Mouse (Mus musculus) lung, postnatal 0 days (tissue): ENCODE data around the gene Lnpk. TPM values are rescaled to one million over a fixed set of nuclear protein-coding genes. Genes with fewer than 3 reads are reported as not detected.
A peak's percentile ranks its signal among the peaks of the same experiment; 100 is the strongest.

Source experiments
- ATAC-seq: fragments of 200-750 bp; cut with Nextera tagmentation; 2 replicates; pipeline ENCODE4 v1.8.0; 2017; ENCODE audit warnings: moderate library complexity
- DNase-seq: peaks from one replicate; pipeline ENCODE4 v3.0.0-alpha.2; 2016; ENCODE audit warnings: low spot score
- H3K27ac ChIP-seq: fragments of 300-500 bp; sonication (generic); 2 replicates; pipeline ENCODE4 v1.5.1; 2014; ENCODE audit warnings: antibody characterized with exemption, mild to moderate bottlenecking, low read length, mixed read lengths
- H3K27me3 ChIP-seq: fragments of 300-500 bp; sonication (generic); replicated peaks from 2 replicates; pipeline ENCODE4 v1.6.1; 2014; ENCODE audit warnings: low read length, mixed read lengths; ENCODE audit not compliant: insufficient read depth
- H3K36me3 ChIP-seq: fragments of 300-500 bp; sonication (generic); 2 replicates; pipeline ENCODE4 v1.6.1; 2014; ENCODE audit warnings: low read length, mixed read lengths; ENCODE audit not compliant: insufficient read depth
- H3K4me1 ChIP-seq: fragments of 300-500 bp; sonication (generic); 2 replicates; pipeline ENCODE4 v1.6.1; 2014; ENCODE audit warnings: antibody characterized with exemption, low read depth, low read length, mixed read lengths; ENCODE audit not compliant: insufficient read depth
- H3K4me2 ChIP-seq: fragments of 300-500 bp; sonication (generic); replicated peaks from 2 replicates; pipeline ENCODE4 v1.6.1; 2014; ENCODE audit warnings: low read depth, mild to moderate bottlenecking, low read length, moderate library complexity, mixed read lengths
- H3K4me3 ChIP-seq: fragments of 300-500 bp; sonication (generic); 2 replicates; pipeline ENCODE4 v1.5.1; 2014; ENCODE audit warnings: low read depth, low read length
- H3K9ac ChIP-seq: fragments of 300-500 bp; sonication (generic); replicated peaks from 2 replicates; pipeline ENCODE4 v1.6.1; 2014; ENCODE audit warnings: low read depth, mild to moderate bottlenecking
- H3K9me3 ChIP-seq: fragments of 300-500 bp; sonication (generic); 2 replicates; pipeline ENCODE4 v1.6.1; 2016; ENCODE audit warnings: low read length, mixed read lengths
- CTCF ChIP-seq: IDR thresholded peaks from 2 replicates; pipeline ENCODE4 v1.5.1; 2016; ENCODE audit warnings: antibody characterized with exemption, mild to moderate bottlenecking
- EP300 ChIP-seq: IDR thresholded peaks from 2 replicates; pipeline ENCODE4 v1.6.1; 2016; ENCODE audit warnings: antibody characterized with exemption, mild to moderate bottlenecking, control low read depth
- WGBS: fragments of 180-500 bp; shearing (Covaris S2); extraction: QIAGEN DNeasy Blood & Tissue Kit; methylation state at CpG from one replicate; pipeline ENCODE4 v1.1.7; 2014; 5-methylcytosine and 5-hydroxymethylcytosine counted together
- polyA plus RNA-seq: library from polyadenylated mRNA; unstranded; fragments of >200 nt; fragmentation: Nextera tagmentation; extraction: Ambion mirVana; gene quantifications from 2 replicates; pipeline ENCODE4 v1.2.1, GENCODE M21; 2015

Gene Lnpk
- polyA plus RNA-seq = 10.6 and 13.3 TPM in 2 replicates

- no peaks in the 10 kb centered on the region for H3K9me3 ChIP-seq
- H3K4me1 ChIP-seq = peaks cover 10% of the 10 kb centered on the region; the same call in 1 of the 2 replicates
- H3K9ac ChIP-seq = peak within 1 kb of the TSS; percentile 85
- no peak for TF ChIP-seq CTCF
- TF ChIP-seq EP300 = no peak
- H3K4me3 ChIP-seq = peak within 1 kb of the TSS; percentile 81
- peak within 1 kb of the TSS; percentile 74 for H3K27ac ChIP-seq
- H3K27me3 ChIP-seq = no peaks in the 10 kb centered on the region
- H3K36me3 ChIP-seq = no peaks in the 10 kb centered on the region
- peak within 1 kb of the TSS; percentile 92 for H3K4me2 ChIP-seq
- ATAC-seq (peak; percentile 100), DNase-seq (peak; percentile 96)
- WGBS = 2% methylated on average over 34 of the region's 34 CpGs
Observed at GRCm38 (mm10) chr2:74578843-74579489, at the start of gene Lnpk. Gene Lnpk, minus strand, starts transcription at chr2:74579435.

- no peaks in the 10 kb centered on the region for H3K27me3 ChIP-seq
- ATAC-seq = no peak
- H3K4me2 ChIP-seq = no peak overlapping the region
- TF ChIP-seq CTCF (no peak), EP300 (no peak)
- H3K9ac ChIP-seq = no peak overlapping the region
- H3K4me3 ChIP-seq = no peak overlapping the region
- no peak for DNase-seq
- H3K36me3 ChIP-seq = no peaks in the 10 kb centered on the region
- no peak overlapping the region for H3K27ac ChIP-seq
- H3K4me1 ChIP-seq = no peaks in the 10 kb centered on the region
- WGBS = 73% methylated on average over 10 of the region's 10 CpGs
- no peaks in the 10 kb centered on the region for H3K9me3 ChIP-seq
Observed at GRCm38 (mm10) chr2:74620368-74620767, 41.1 kb upstream of the Lnpk start.

- H3K4me3 ChIP-seq = no peak overlapping the region
- no peaks in the 10 kb centered on the region for H3K9me3 ChIP-seq
- H3K27me3 ChIP-seq = no peaks in the 10 kb centered on the region
- ATAC-seq = no peak
- no peak for DNase-seq
- no peaks in the 10 kb centered on the region for H3K4me1 ChIP-seq
- H3K9ac ChIP-seq = no peak overlapping the region
- TF ChIP-seq EP300 = no peak
- TF ChIP-seq CTCF = no peak
- H3K36me3 ChIP-seq = no peaks in the 10 kb centered on the region
- 64% methylated on average over 3 of the region's 3 CpGs for WGBS
- no peak overlapping the region for H3K4me2 ChIP-seq
- no peak overlapping the region for H3K27ac ChIP-seq
Observed at GRCm38 (mm10) chr2:74619676-74620246, 40.5 kb upstream of the Lnpk start.

- TF ChIP-seq CTCF (no peak), EP300 (no peak)
- Histone ChIP-seq H3K4me2 (no peak overlapping the region), H3K27ac (no peak overlapping the region), H3K4me3 (no peak overlapping the region), H3K27me3 (no peaks in the 10 kb centered on the region), H3K4me1 (no peaks in the 10 kb centered on the region), H3K9me3 (no peaks in the 10 kb centered on the region), H3K9ac (no peak overlapping the region), H3K36me3 (no peaks in the 10 kb centered on the region)
- ATAC-seq (no peak), DNase-seq (no peak)
- 57% methylated on average over 9 of the region's 9 CpGs for WGBS
Observed at GRCm38 (mm10) chr2:74617706-74618105, 38.5 kb upstream of the Lnpk start.

GRCm38 (mm10) chr2:74611406-74611805, 32.2 kb upstream of the Lnpk start:
- Histone ChIP-seq H3K27ac (no peak overlapping the region), H3K4me1 (no peaks in the 10 kb centered on the region), H3K27me3 (no peaks in the 10 kb centered on the region), H3K4me3 (no peak overlapping the region), H3K9ac (no peak overlapping the region), H3K36me3 (no peaks in the 10 kb centered on the region), H3K9me3 (no peaks in the 10 kb centered on the region), H3K4me2 (no peak overlapping the region)
- TF ChIP-seq EP300 (no peak), CTCF (no peak)
- ATAC-seq (no peak), DNase-seq (no peak)
- whole genome bisulfite sequencing = 79% methylated on average over 4 of the region's 4 CpGs

GRCm38 (mm10) chr2:74609350-74609749, 30.1 kb upstream of the Lnpk start:
- Histone ChIP-seq H3K9ac (no peak overlapping the region), H3K27ac (no peak overlapping the region), H3K4me1 (no peaks in the 10 kb centered on the region), H3K36me3 (no peaks in the 10 kb centered on the region), H3K27me3 (no peaks in the 10 kb centered on the region), H3K4me2 (no peak overlapping the region), H3K4me3 (no peak overlapping the region), H3K9me3 (no peaks in the 10 kb centered on the region)
- DNase-seq = no peak
- no peak for TF ChIP-seq EP300
- TF ChIP-seq CTCF = no peak
- ATAC-seq = no peak
